Mouse (Mus musculus) telencephalon, adult 2 months (tissue): Measurements from ENCODE around the gene Pou2f2.

Experiments
- DNase-seq: peaks from one replicate; pipeline ENCODE4 v3.0.0-alpha.2; 2011; ENCODE audit warnings: low read depth, low spot score

Pou2f2 gene

DNA sequence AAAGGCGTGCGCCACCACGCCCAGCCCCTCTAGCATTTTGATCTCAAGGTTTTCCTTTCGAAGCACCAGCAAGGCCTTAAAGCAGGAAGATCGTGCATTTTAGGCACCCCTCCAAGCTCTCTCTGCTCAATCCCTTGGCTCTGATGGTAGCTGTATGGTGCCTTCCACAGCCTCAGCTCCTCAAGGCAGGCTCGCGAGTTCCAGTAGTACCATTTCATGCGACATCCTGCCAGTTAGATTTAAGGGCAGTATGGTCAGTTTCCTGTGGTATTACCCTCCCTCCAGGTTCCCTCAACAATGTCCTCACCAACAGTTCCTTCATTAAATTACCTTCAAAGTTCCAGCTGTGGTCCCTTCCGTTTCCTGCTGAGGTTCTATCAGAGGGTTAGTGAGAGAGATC, 16.6 kb upstream of the Pou2f2 start:
- no peak for DNase-seq

DNA sequence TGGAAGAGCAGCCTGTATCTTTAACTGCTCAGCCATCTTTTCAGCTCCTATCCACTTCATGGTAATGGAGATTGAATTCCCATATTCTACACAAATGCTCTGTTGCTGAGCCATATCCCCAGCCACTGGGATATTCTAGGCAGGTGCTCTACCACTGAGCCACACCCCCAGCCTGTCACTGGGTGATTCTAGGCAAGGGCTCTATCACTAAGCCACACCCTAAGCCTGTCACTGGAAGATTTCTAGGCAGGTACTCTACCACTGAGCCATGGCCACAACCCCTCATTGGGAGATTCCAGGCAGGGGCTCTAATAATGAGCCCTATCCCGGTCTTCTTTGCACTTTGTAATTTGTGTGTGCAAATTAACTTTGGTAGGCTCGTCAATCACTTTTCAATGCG, 15.6 kb upstream of the Pou2f2 start:
- no peak for DNase-seq

DNA sequence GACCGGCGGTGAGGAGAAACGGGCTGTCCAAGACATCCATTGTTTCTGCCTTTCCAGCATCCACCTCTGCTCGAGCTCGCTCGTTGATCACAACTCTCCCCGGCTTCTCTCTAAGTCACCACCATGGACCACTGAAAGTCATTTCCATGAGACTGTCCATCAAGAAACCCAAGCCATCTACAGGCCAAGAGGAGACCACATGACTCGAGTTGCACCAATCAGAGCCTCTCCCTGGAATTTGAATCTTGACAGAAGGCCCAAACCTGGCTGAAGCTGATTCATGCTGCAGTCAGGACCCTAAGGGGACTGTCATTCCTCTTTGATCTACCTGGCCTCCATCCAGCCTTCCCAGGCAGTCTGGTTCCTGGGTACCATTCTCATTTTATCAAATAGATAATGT, 12.6 kb upstream of the Pou2f2 start:
- DNase-seq, result no peak

DNA sequence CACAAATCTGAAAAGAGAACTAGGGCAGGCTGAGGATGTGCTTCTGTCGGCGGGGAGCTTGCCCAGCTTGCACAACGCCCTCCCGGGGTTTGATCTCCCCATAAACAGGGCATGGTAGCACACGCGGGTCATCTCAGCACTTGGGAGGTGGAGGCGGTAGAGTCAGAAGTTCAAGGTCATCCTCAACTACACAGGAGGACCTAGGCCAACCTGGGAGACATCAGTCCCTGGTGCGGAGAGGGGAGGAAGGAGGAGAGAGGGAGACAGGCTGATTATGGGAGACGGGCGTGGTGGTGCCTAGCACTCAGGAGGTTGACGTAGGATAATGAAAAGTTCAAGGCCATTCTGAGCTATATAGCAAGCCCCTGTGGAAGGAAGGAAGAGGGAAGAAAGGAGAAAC, 11.3 kb upstream of the Pou2f2 start:
- DNase-seq, result no peak

DNA sequence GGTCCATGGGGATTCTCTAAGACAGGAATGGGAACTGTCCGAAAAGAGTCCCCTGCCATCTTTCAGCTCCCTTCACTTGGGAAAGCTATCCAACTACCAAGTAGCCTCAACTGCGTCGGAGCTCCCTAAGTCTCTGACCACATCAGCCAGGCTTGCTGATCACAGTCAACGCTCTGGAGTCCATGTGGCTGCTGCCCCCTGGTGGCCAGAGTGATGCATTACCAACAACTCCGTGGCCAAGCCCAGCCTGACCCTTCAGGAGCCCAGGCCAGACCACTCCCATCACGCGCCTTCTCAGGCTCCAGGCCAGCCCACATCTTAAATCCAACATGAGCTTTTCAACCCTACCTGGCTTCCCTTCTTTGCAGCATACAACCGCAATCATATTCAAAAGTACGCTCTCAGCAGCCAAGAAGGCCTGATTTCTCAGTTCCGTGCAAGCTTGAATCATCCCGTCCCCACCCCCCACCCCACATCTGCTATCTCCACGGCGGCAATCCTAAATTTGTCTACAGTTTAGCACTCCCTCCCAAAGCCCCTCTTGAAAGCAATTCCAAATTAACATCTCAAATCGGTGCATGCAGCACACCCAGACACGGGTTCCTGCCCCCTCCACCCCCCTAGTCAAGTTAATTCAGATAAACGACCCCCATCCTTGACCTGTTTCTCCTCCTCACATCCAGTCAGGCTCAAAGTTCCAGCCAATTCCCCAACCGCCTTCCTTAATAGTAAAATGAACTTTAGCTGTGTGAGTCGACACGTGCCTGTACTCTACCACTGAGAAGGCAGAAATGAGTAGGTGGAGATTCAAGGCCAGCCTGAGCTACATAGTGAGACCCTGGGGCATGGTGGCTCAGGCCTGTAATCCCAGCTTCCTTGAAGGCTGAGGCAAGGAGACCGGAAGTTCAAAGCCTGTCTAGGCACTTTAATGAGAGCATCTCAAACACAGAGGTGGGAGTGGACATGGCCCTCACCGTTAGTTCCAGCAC, 8.4 kb upstream of the Pou2f2 start:
- peak; percentile 41 for DNase-seq

DNA sequence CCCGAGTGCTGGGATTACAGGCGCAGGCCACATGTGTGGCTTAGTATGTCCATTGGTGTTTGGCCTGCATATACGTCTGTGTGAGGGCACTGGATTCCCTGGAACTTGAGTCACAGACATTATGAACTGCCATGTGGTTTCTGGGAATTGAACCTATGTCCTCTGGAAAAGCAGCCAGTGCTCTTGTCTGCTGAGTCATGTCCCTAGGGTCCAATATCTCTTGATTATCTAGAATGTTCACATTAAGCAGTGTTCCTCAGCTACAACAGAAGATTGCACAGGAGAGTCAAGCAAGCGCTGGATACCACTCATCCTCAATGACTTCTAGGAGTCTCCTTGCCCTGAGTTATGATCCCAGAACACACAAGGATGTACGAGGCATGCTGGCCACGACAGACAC, 4.6 kb upstream of the Pou2f2 start:
- no peak for DNase-seq

DNA sequence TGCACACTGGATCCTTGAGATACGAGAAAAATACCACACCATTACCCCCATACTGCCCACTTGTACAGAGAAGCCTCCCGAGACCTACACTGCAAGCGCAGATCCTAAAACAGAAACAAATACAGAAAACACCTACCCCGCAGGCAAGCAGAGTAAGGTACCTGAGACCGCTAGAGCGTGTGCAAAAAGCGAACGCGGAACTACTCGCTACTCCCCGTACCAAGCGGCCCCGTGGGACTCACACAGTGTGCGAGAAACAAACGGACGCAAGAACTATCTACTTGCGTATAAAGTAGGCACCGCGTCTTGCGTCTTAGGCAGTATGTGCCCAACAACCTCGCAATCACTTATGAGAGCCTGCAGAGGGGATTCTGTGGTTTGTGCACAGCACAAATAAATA, 2.3 kb upstream of the Pou2f2 start:
- DNase-seq, result no peak

DNA sequence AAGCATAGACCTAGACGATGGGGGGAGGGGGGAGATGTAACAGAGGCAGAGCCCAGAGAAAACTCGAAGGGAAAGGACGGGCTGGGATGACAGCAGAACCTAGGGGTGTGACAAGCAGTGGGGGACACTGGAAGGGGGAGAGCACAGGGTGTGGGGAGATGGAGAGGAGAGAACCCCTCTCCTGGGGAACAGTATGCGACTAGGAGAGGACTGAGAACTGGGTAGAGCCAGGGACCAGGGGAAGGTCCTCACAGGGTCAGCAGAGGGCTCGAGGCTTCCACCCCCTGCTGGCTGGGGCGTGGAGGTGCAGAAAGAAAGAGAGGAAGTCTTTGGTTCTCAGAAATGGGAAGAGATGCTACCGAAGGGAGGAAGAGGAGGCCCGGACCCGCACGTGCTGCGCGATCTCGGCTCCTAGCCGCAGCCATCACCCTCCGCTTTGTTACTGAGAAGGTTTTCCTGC, 1.8 kb upstream of the Pou2f2 start:
- no peak for DNase-seq

DNA sequence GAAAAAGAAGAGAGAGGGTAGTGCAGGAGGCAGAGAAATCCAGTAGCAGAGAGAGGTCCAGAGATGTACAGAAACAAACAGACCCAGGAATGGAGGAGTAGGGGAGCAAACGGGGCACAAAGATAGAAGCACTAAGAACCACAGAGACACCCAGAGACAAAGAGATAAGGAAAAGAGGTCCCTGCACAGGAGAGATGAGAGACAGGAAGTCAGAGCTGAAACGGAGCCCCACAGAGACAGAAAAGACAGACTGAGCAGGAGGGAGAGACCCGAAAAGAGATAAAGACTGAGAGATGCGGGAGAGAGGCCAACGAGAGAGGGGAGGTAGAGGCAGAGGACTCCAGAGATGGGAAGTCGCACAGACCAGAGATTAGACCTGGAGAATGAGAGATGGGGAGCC, 986 bp upstream of the Pou2f2 start:
- DNase-seq, result no peak

DNA sequence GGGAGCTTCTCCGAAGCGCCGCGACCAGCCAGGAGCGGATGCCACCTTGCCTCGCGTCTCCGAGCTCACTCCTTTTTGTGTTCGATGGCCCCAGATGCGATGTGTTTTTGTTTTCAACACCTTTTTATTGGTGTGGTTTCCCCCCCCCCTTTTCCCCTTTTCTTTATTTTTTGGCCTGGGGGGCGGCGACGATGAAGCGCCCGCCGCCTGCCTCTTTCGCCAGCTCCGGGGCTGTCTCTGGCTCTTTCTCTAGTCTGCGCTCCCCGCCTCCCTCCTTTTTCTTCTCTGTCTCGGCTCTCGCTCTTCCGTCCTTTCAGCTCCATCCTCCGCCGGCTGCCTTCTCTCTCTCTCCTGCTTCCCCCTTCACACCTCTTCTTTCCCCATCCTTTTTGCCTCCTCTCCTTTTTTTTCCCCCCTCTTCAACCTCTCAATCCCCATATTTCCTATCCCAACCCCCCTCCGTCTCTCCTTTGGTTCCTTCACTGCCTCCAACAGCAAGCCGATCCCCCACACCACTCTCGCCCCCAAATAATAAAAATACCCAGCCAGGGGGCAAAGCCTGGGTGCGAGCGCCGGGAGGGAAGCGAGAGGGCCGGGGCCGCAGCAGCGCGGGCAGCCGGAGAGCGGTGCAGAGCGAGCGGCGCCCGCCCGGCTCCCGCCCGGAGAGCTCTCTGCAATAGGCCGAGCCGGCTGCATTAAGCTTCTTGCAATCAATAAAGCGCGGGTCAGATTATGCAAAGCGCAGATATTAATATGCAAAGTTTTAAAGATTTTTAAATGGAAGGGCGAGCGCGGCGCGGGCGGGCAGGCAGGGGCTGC, 530 bp downstream of the Pou2f2 start:
- DNase-seq, result peak; percentile 21

DNA sequence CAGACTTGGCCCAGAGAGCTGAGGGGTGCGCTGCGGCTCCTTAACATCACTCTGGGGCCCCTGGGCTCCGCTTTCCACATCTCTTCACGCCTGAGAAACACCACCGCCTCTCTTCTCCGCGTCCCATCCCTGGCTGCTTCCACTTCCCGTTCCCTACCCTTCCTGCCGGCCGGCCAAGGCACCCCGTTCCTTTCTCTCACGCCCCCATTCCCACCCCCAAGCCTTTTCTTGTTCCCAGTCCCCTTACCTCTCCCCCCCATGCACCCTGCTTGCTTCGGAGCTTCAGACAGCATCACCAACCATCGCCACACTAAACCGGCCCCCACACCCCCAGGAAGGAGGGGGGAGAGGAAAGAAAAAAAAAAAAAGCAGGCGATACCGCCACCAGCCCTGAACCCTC, 1.2 kb downstream of the Pou2f2 start:
- peak; percentile 31 for DNase-seq

DNA sequence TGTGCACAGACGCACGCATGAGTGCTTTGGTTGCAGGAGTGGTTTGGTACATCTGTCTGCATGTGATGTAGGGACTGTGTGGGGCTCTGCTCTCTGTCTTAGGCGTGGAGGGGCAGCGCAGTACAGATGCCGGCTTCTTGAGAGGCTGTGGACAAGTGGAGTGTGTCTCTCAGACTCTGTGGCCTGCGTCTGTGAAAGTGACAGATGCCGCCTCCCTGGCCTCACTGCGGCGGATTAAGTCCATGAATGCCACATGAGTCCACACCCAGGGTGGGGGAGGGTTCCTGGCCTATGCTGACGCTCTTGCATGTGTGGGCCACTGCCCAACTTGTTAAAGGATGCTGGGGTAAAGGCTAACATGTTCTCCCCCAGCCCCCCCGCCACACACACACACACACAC, 5.2 kb downstream of the Pou2f2 start:
- no peak for DNase-seq

DNA sequence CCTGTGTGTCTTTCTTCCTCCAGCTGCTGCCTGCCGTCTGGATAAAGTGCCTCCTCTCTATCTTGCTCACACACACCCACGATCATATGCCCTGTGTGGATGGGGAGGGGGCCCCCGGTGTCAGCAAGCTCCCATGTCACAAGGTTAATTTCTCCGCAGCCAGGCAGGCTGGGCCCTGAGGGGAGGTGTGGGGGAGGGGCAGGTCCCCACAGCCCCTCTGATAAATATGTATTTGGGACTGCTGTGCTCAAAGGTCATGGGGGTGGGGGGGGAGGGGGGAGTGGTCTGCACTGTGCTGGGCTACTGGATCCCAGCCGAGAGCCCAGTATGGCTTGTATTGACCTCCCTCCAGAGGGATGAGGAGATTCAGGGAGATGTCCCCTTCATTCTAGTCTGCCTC, 6.9 kb downstream of the Pou2f2 start:
- no peak for DNase-seq

DNA sequence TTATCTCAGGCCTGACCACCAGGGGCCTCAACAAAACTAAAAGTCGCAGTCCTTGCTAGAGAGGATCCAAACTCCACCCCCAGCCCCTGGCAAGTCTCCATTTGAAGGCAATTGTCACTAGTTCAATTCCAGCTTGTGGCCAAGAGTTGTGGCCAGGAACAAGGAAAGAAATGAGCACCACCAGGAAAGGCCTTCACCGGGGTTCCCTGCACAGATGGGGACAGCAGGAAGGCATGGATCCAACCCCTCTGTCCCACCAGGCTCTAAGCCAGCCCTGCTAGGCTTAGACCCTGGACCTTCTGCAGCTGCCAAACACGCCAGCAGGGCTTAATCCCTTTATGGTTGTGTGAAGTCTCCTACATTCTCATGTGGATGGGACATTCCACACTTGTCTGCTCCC, 8.9 kb downstream of the Pou2f2 start:
- no peak for DNase-seq

DNA sequence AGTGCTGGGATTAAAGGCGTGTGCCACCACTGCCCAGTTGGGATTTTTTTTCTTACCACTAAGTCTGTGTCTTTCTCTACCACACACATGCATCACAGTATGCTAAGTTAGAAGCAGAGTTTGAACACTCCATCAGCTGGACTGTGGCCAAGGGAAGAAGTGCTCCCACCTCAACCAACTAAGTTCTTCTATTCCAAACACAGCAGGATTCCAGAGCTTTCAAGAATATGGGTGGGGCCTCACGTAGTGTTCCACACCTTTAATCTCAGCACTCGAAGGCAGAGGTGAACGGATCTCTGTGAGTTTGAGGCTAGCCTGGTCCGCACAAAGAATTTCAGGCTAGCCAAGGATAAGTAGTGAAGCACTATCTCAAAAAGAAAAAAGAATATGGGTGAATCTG, 13.4 kb downstream of the Pou2f2 start:
- no peak for DNase-seq

DNA sequence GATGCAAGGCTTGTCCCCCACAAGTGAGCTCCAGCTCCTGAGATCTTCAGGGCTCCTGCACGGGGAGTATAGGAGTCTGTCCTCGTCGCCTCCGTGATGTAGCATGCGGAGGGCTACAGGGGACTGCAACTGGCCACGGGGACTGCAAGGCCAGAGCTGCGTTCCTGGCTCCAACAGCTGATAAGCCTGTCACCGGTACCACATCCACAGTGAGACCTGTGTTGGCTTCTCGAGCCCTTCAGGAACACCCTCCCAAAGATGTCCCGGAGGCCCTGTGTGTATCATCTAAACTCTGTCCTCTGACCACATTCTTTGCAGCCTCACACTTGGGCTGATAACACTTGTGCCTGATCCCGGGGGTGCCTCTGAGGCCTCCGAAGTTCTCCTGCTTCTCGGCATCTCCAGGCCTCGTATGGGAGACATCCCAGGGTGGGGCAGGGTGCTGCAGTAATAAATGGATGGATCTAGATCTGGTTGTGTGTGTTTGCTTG, 23.3 kb downstream of the Pou2f2 start:
- no peak for DNase-seq

DNA sequence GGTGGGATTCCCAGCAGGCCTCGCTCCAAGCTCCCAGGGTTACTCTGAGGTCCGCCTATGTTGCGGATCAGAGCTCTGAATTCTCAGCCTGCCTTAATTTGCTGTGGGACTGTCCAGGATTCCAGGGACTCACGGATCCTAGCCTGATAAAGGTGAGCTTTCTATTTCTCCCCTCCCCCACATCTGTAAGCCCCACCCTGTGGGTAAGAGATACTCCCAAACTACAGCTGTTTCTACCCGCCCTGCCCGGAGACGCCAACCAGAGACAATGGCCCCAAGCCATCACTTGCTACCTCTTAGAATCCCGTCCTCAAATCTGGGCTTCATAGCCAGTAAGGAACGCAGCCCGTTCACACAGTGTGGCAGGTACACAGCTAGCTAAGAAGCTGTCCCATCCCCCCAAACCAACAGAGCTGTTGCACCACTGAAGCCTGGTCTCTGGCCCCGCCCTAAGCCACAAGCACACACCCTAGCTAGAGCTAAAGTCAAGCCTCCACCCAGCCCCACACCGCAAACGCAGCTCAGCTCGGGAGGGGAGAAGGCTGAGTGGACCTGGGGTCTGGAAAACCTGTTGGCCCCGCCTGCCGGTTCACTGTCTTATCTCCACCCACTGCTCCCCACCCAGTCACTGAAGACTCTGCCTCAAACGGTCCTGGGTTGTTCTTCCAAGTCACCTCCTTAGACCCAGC, 23.9 kb downstream of the Pou2f2 start:
- DNase-seq, result no peak

DNA sequence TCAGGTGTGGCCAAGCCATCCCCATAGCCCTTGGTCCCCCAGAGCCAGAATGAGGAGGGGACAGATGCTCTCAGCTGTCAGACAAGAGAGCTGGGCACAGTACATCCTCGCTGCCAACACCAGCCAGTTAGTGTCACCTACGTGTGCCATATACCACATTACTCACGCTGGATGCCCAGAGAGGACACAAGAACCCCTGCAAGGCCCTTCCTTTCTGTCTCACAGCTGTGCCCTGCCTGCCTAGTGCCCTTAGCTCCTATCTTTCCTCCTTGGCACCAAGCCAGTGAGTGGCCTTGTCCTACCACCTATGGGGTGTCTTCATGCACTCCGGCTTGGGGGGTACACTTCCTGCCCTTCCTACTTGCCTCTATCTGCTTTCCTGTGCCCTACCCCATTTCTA, 24.9 kb downstream of the Pou2f2 start:
- DNase-seq, result no peak

DNA sequence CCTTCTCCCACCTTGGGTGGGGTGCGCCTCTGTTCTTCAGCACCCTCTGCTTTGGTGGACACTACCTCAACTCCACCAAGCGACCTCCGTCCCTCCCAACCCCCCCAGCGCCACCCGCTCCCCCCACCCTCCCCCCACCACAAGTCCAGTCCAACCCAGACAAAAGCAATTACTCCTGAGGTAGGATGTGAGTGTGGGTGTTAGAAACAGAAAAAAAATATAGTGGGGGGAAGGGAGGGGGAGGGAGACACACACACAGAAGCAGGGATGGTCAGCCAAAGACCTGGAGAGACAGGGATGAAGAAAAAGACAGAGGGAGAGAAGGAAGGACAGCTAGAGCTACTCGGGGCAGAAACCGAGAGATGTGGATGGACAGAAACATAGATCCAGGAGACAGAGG, 25.7 kb downstream of the Pou2f2 start:
- no peak for DNase-seq

DNA sequence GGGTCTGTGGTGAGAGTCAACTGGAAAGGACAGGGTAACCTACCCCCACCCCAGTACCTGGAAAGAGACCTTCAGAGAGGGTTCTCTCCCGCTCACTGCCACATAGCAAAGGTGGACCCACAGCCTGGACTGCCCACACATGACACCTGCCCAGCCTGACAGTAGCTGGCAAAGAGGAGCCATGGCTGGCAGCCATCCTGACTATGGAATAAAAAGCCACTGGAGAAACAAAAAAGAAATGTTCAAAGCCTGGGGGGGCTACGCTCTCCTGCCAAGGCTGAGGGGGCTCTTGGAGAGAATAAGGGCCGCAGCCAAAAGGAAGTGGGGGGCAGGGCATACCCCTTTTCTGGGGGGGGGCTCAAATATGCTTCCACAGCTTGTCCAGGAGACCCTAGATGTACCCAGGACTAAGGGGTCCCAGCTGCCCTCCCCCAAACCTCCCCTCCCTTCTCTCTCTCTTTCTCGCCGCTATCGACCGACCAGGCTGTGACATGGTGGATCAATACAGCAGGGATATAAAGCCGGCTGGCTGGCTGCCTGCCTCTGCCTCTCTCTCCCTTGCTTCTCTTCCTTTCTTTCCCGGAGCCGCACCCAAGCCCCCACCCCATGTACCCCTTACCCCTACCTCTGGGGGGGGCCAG, 27.5 kb downstream of the Pou2f2 start:
- no peak for DNase-seq

DNA sequence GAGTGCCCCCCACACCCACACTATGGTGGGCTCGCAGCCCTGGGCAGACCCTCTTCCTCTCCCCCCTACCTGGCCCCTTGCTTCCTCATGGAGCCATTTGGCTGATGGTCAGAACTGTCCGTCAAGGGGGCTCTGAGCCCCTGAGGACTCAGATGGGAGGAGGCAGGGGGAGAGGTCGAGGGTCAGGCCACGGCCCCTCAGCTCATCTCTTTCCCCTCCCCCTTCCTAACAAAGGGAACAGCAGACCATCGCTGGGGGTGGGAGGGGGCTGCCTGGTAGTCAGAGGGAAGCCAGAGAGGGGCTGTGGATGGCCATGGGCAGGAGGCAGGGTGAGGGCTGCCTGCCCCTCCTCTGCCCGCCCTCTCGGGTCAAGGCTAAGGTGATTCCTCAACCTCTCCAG, 28.5 kb downstream of the Pou2f2 start:
- DNase-seq, result no peak
